Mouse (Mus musculus) kidney, postnatal 36 days (tissue): Measurements from ENCODE around the gene Arpc4.

Experiments
- DNase-seq, 2 experiments: peaks; one replicate each; pipeline ENCODE4 v3.0.0; 2021 to 2022; ENCODE audit warnings: mixed read lengths in 2 of 2

Gene Arpc4

GRCm38 (mm10) chr6:113377496-113378385 is at the start of gene Arpc4, which contains the start of gene Tada3:
Gene Arpc4 (plus strand): TSS chr6:113378115.
Gene Tada3 (minus strand): TSS chr6:113377883.
- peak; percentile 93 to 95 for DNase-seq

GRCm38 (mm10) chr6:113329396-113329795 is 48.5 kb upstream of the Arpc4 start:
- no peak for DNase-seq

- DNase-seq = no peak
Measured at GRCm38 (mm10) chr6:113330547-113330946, 47.4 kb upstream of the Arpc4 start.

- no peak for DNase-seq
Measured at GRCm38 (mm10) chr6:113331721-113332120, 46.2 kb upstream of the Arpc4 start.

GRCm38 (mm10) chr6:113332734-113333133 is 45.2 kb upstream of the Arpc4 start:
- DNase-seq = peak in 1 of 2 experiments; percentile 20

- DNase-seq = peak; percentile 89 to 90
Measured at GRCm38 (mm10) chr6:113333137-113333950, 44.6 kb upstream of the Arpc4 start.

GRCm38 (mm10) chr6:113334216-113334615 is 43.7 kb upstream of the Arpc4 start:
- no peak for DNase-seq

- peak in 1 of 2 experiments; percentile 71 for DNase-seq
Measured at GRCm38 (mm10) chr6:113336852-113337620, 40.9 kb upstream of the Arpc4 start.

GRCm38 (mm10) chr6:113341574-113341973 is 36.3 kb upstream of the Arpc4 start:
- DNase-seq = peak in 1 of 2 experiments; percentile 21

GRCm38 (mm10) chr6:113342297-113342696 is 35.6 kb upstream of the Arpc4 start:
- peak in 1 of 2 experiments; percentile 31 for DNase-seq

- DNase-seq = peak; percentile 87 to 89
Measured at GRCm38 (mm10) chr6:113343177-113344092, 34.5 kb upstream of the Arpc4 start, which contains the start of gene Camk1. Gene Camk1 (minus strand): TSS chr6:113343984.

- peak; percentile 98 for DNase-seq
Measured at GRCm38 (mm10) chr6:113344321-113344720, 33.6 kb upstream of the Arpc4 start.

- no peak for DNase-seq
Measured at GRCm38 (mm10) chr6:113346897-113347296, 31.0 kb upstream of the Arpc4 start.

- DNase-seq = no peak
Measured at GRCm38 (mm10) chr6:113350538-113350937, 27.4 kb upstream of the Arpc4 start.

GRCm38 (mm10) chr6:113351161-113351560 is 26.8 kb upstream of the Arpc4 start:
- DNase-seq = no peak

GRCm38 (mm10) chr6:113351653-113352052 is 26.3 kb upstream of the Arpc4 start:
- no peak for DNase-seq

GRCm38 (mm10) chr6:113352820-113353219 is 25.1 kb upstream of the Arpc4 start:
- no peak for DNase-seq

- no peak for DNase-seq
Measured at GRCm38 (mm10) chr6:113353696-113354095, 24.2 kb upstream of the Arpc4 start.

- DNase-seq = no peak
Measured at GRCm38 (mm10) chr6:113361476-113361875, 16.4 kb upstream of the Arpc4 start.

GRCm38 (mm10) chr6:113362241-113362640 is 15.7 kb upstream of the Arpc4 start:
- DNase-seq = no peak

- no peak for DNase-seq
Measured at GRCm38 (mm10) chr6:113364518-113365135, 13.3 kb upstream of the Arpc4 start.
